Mouse (Mus musculus): ENCODE data around the gene Fen1.
"Not testable (repeated sequence)": the region's sequence is repeated elsewhere in the genome, so short reads cannot be mapped to it uniquely, and the experiment has no call there.

Gene Fen1

GRCm38 (mm10) chr19:10182142-10182541, 21.8 kb downstream of the Fen1 start:
- in situ Hi-C loops (cut with MseI, MboI), result loop anchor here in 1 of 2 experiments (25.0 kb wide), 1 partner anchor 270 kb away; no protein-coding TSS in a partner anchor

GRCm38 (mm10) chr19:10181225-10181624, 22.7 kb downstream of the Fen1 start:
- in situ Hi-C loops (cut with MseI, MboI), result loop anchor here in 1 of 2 experiments (25.0 kb wide), 1 partner anchor 269 kb away; no protein-coding TSS in a partner anchor

- in situ Hi-C loops (cut with MseI, MboI), result loop anchor here in 1 of 2 experiments (25.0 kb wide), 1 partner anchor 265 kb away; no protein-coding TSS in a partner anchor
Measured at GRCm38 (mm10) chr19:10176941-10177372, 27.0 kb downstream of the Fen1 start.

- in situ Hi-C loops (cut with MseI, MboI), result loop anchor here in 1 of 2 experiments (25.0 kb wide), 1 partner anchor 264 kb away; no protein-coding TSS in a partner anchor
Measured at GRCm38 (mm10) chr19:10176477-10176876, 27.5 kb downstream of the Fen1 start.

GRCm38 (mm10) chr19:10174956-10175355, 29.0 kb downstream of the Fen1 start:
- in situ Hi-C loops (cut with MseI, MboI), result loop anchor here in 1 of 2 experiments (25.0 kb wide), 1 partner anchor 263 kb away; no protein-coding TSS in a partner anchor

- in situ Hi-C loops (cut with MseI, MboI), result no loop called here
Measured at GRCm38 (mm10) chr19:10173844-10174539, 30.0 kb downstream of the Fen1 start.

GRCm38 (mm10) chr19:10173116-10173718, 30.8 kb downstream of the Fen1 start:
- in situ Hi-C loops (cut with MseI, MboI), result no loop called here

GRCm38 (mm10) chr19:10171846-10172245, 32.1 kb downstream of the Fen1 start:
- in situ Hi-C loops (cut with MseI, MboI), result no loop called here

GRCm38 (mm10) chr19:10171359-10171758, 32.6 kb downstream of the Fen1 start:
- in situ Hi-C loops (cut with MseI, MboI), result no loop called here

GRCm38 (mm10) chr19:10170466-10170865, 33.5 kb downstream of the Fen1 start:
- in situ Hi-C loops (cut with MseI, MboI), result no loop called here

GRCm38 (mm10) chr19:10169692-10170330, 34.2 kb downstream of the Fen1 start:
- in situ Hi-C loops (cut with MseI, MboI), result not testable (repeated sequence)

GRCm38 (mm10) chr19:10169179-10169578, 34.8 kb downstream of the Fen1 start:
- in situ Hi-C loops (cut with MseI, MboI), result no loop called here

- in situ Hi-C loops (cut with MseI, MboI), result no loop called here
Measured at GRCm38 (mm10) chr19:10168441-10168840, 35.5 kb downstream of the Fen1 start.

GRCm38 (mm10) chr19:10167951-10168350, 36.0 kb downstream of the Fen1 start:
- in situ Hi-C loops (cut with MseI, MboI), result no loop called here

- in situ Hi-C loops (cut with MseI, MboI), result no loop called here
Measured at GRCm38 (mm10) chr19:10167112-10167511, 36.9 kb downstream of the Fen1 start.

GRCm38 (mm10) chr19:10165928-10166327, 38.0 kb downstream of the Fen1 start:
- in situ Hi-C loops (cut with MseI, MboI), result not testable (repeated sequence)

- in situ Hi-C loops (cut with MseI, MboI), result no loop called here
Measured at GRCm38 (mm10) chr19:10163896-10164295, 40.1 kb downstream of the Fen1 start.

GRCm38 (mm10) chr19:10157725-10158124, 46.2 kb downstream of the Fen1 start:
- in situ Hi-C loops (cut with MseI, MboI), result no loop called here

GRCm38 (mm10) chr19:10149189-10149588, 54.8 kb downstream of the Fen1 start:
- in situ Hi-C loops (cut with MseI, MboI), result no loop called here
